Mouse (Mus musculus) adrenal gland, postnatal 25 days (tissue): Measurements from ENCODE around the gene Asgr2. TPM values are rescaled to one million over a fixed set of nuclear protein-coding genes. Genes with fewer than 3 reads are reported as not detected.
A peak's percentile ranks its signal among the peaks of the same experiment; 100 is the strongest.
"Not testable (repeated sequence)": the region's sequence is repeated elsewhere in the genome, so short reads cannot be mapped to it uniquely, and the experiment has no call there.

Source experiments
- DNase-seq: peaks from one replicate; pipeline ENCODE4 v3.0.0; 2021; ENCODE audit warnings: mixed read lengths
- long read RNA-seq: library from polyadenylated mRNA; stranded (forward); transcript quantifications from one replicate; pipeline ENCODE4 v2.0.0, GENCODE M21; 2021
- total RNA-seq: library from RNA; stranded (reverse); gene quantifications from 2 replicates; pipeline ENCODE4 v1.2.3, GENCODE M21; 2021

Gene Asgr2
- total RNA-seq = 2.9 and 4.1 TPM in 2 replicates
- long read RNA-seq, transcript Asgr2-201 (9 exons, 1,373 nt) = major isoform, 31 of 51 reads
- long read RNA-seq, partial matches to known transcripts = 12 of 51 reads
- long read RNA-seq, other reads (novel, unspliced or antisense) = 8 of 51 reads

GRCm38 (mm10) chr11:70091986-70092783 lies at the start of gene Asgr2:
Gene Asgr2 (plus strand): TSS chr11:70092644.
- peak; percentile 75 for DNase-seq

- DNase-seq = no peak
Observed at GRCm38 (mm10) chr11:70043665-70044064, 48.8 kb upstream of the Asgr2 start.

- DNase-seq = no peak
Observed at GRCm38 (mm10) chr11:70045435-70045834, 47.0 kb upstream of the Asgr2 start.

GRCm38 (mm10) chr11:70049366-70049765 lies 43.1 kb upstream of the Asgr2 start:
- DNase-seq = no peak

- no peak for DNase-seq
Observed at GRCm38 (mm10) chr11:70049816-70050215, 42.6 kb upstream of the Asgr2 start.

- DNase-seq = no peak
Observed at GRCm38 (mm10) chr11:70053156-70053555, 39.3 kb upstream of the Asgr2 start.

- no peak for DNase-seq
Observed at GRCm38 (mm10) chr11:70053898-70054570, 38.4 kb upstream of the Asgr2 start, which contains the start of gene Asgr1. Gene Asgr1 (plus strand): TSS chr11:70054085.

GRCm38 (mm10) chr11:70055618-70056214 lies 36.7 kb upstream of the Asgr2 start:
- DNase-seq = peak; percentile 72

GRCm38 (mm10) chr11:70057805-70058204 lies 34.6 kb upstream of the Asgr2 start:
- DNase-seq = no peak

- no peak for DNase-seq
Observed at GRCm38 (mm10) chr11:70059930-70060329, 32.5 kb upstream of the Asgr2 start.

- DNase-seq = no peak
Observed at GRCm38 (mm10) chr11:70063053-70063452, 29.4 kb upstream of the Asgr2 start.

- DNase-seq = no peak
Observed at GRCm38 (mm10) chr11:70066701-70067100, 25.7 kb upstream of the Asgr2 start.

GRCm38 (mm10) chr11:70068245-70068644 lies 24.2 kb upstream of the Asgr2 start:
- no peak for DNase-seq

GRCm38 (mm10) chr11:70070057-70070456 lies 22.4 kb upstream of the Asgr2 start:
- DNase-seq = no peak

- DNase-seq = not testable (repeated sequence)
Observed at GRCm38 (mm10) chr11:70070603-70071002, 21.8 kb upstream of the Asgr2 start.

GRCm38 (mm10) chr11:70074379-70075071 lies 17.9 kb upstream of the Asgr2 start:
- DNase-seq = peak; percentile 89

GRCm38 (mm10) chr11:70075581-70075980 lies 16.9 kb upstream of the Asgr2 start:
- peak; percentile 55 for DNase-seq

- peak; percentile 41 for DNase-seq
Observed at GRCm38 (mm10) chr11:70077441-70077840, 15.0 kb upstream of the Asgr2 start.

- no peak for DNase-seq
Observed at GRCm38 (mm10) chr11:70079175-70079574, 13.3 kb upstream of the Asgr2 start.

- no peak for DNase-seq
Observed at GRCm38 (mm10) chr11:70079928-70080327, 12.5 kb upstream of the Asgr2 start.

GRCm38 (mm10) chr11:70080803-70081590 lies 11.4 kb upstream of the Asgr2 start:
- DNase-seq = no peak
